Mouse (Mus musculus) heart, postnatal 36 days (tissue): ENCODE measurements at regions not wholly inside any gene's neighbourhood (a gene's known extent, or its start where the extent isn't known, plus 50 kb on each side); places are given as distances from the start of the nearest gene placed in this dataset.

ENCODE experiments used
- DNase-seq, 2 experiments: peaks; one replicate each; pipeline ENCODE4 v3.0.0; 2021 to 2022
- intact Hi-C: fragments of 180-260 bp; cut with DNase I; formaldehyde crosslinking; loops from one replicate; pipeline ENCODE4 v1.15.1; 2025

GRCm38 (mm10) chr9:67165486-67165885 lies 116.3 kb upstream of the Tpm1 start:
- intact Hi-C loops = no loop called here
- no peak for DNase-seq

GRCm38 (mm10) chr9:67163746-67164145 lies 114.5 kb upstream of the Tpm1 start:
- DNase-seq = peak; percentile 65 to 72
- intact Hi-C loops = no loop called here

- peak; percentile 13 to 42 for DNase-seq
- intact Hi-C loops = no loop called here
Observed at GRCm38 (mm10) chr9:67160785-67161455, 111.7 kb upstream of the Tpm1 start.

- intact Hi-C loops = no loop called here
- no peak for DNase-seq
Observed at GRCm38 (mm10) chr9:67160350-67160749, 111.1 kb upstream of the Tpm1 start.

- DNase-seq = peak in 1 of 2 experiments; percentile 30
- intact Hi-C loops = loop anchor here (2.0 to 5.0 kb wide), 3 partner anchors 56 to 154 kb away; partner anchors contain the start of gene Tpm1
Observed at GRCm38 (mm10) chr9:67156590-67157259, 107.5 kb upstream of the Tpm1 start.

GRCm38 (mm10) chr9:67154062-67154461 lies 104.9 kb upstream of the Tpm1 start:
- intact Hi-C loops = no loop called here
- DNase-seq = no peak

- DNase-seq = no peak
- intact Hi-C loops = no loop called here
Observed at GRCm38 (mm10) chr9:67153333-67153732, 104.1 kb upstream of the Tpm1 start.

- intact Hi-C loops = no loop called here
- DNase-seq = no peak
Observed at GRCm38 (mm10) chr9:67147656-67148055, 98.5 kb upstream of the Tpm1 start.

- no peak for DNase-seq
- intact Hi-C loops = no loop called here
Observed at GRCm38 (mm10) chr9:67145392-67145791, 96.2 kb upstream of the Tpm1 start.

GRCm38 (mm10) chr9:67144511-67144910 lies 95.3 kb upstream of the Tpm1 start:
- intact Hi-C loops = no loop called here
- no peak for DNase-seq

GRCm38 (mm10) chr9:67140319-67140887 lies 91.2 kb upstream of the Tpm1 start:
- no peak for DNase-seq
- intact Hi-C loops = no loop called here

- intact Hi-C loops = no loop called here
- no peak for DNase-seq
Observed at GRCm38 (mm10) chr9:67137681-67138080, 88.5 kb upstream of the Tpm1 start.

- intact Hi-C loops = no loop called here
- no peak for DNase-seq
Observed at GRCm38 (mm10) chr9:67137141-67137540, 87.9 kb upstream of the Tpm1 start.

GRCm38 (mm10) chr9:67136166-67136565 lies 87.0 kb upstream of the Tpm1 start:
- intact Hi-C loops = no loop called here
- no peak for DNase-seq

- intact Hi-C loops = no loop called here
- no peak for DNase-seq
Observed at GRCm38 (mm10) chr9:67134378-67134777, 85.2 kb upstream of the Tpm1 start.

- DNase-seq = no peak
- intact Hi-C loops = no loop called here
Observed at GRCm38 (mm10) chr9:67132370-67132769, 83.2 kb upstream of the Tpm1 start.

- intact Hi-C loops = no loop called here
- DNase-seq = no peak
Observed at GRCm38 (mm10) chr9:67130730-67131440, 81.7 kb upstream of the Tpm1 start.

- intact Hi-C loops = no loop called here
- no peak for DNase-seq
Observed at GRCm38 (mm10) chr9:67129891-67130290, 80.7 kb upstream of the Tpm1 start.

- intact Hi-C loops = no loop called here
- DNase-seq = no peak
Observed at GRCm38 (mm10) chr9:67129095-67129494, 79.9 kb upstream of the Tpm1 start.

GRCm38 (mm10) chr9:67121691-67122090 lies 72.5 kb upstream of the Tpm1 start:
- no peak for DNase-seq
- intact Hi-C loops = no loop called here

- intact Hi-C loops = no loop called here
- no peak for DNase-seq
Observed at GRCm38 (mm10) chr9:67118880-67119644, 69.9 kb upstream of the Tpm1 start.
